Comparison of ENCODE assay signal across 14 mouse cellular contexts in the genomic region with DNA sequence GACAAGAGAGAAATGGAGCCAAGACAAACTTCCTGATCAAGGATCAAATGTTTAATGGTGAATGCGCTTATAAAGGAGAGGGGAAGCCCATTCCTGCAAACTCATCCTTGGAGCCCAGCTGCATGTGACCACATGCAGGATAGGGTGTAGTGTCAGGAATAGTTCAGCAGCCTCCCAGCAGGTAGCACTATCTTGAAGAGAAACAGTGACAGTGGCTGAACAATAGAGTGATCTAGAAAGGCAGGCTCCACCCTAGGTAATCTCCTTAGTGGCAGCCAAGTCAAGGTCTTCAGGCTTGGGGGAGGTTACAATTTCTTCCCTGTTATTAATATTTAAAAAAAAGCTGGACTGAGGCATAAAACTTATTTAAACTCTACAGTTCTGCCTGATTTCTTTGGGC.
"Had no signal": no experiment of that assay in that cellular context is flagged by ENCODE, and none has a peak within 500 bp of the region (broad histone marks: within the 10 kb centered on the region; RNA-seq: fewer than 3 reads in every experiment).

No protein-coding gene starts in this region.

- H3K9me3 ChIP-seq: midbrain, embryonic 13.5 days; midbrain, embryonic 15.5 days; neural tube, embryonic 12.5 days had no signal

- H3K9ac ChIP-seq: lung, embryonic 14.5 days; midbrain, embryonic 13.5 days; midbrain, embryonic 15.5 days; neural tube, embryonic 12.5 days had no signal

- H3K36me3 ChIP-seq: midbrain, embryonic 13.5 days; midbrain, embryonic 15.5 days; neural tube, embryonic 12.5 days had no signal

- H3K4me1 ChIP-seq: midbrain, embryonic 13.5 days; midbrain, embryonic 15.5 days; neural tube, embryonic 12.5 days had no signal

- H3K4me2 ChIP-seq: lung, embryonic 14.5 days; midbrain, embryonic 11.5 days; midbrain, embryonic 13.5 days; midbrain, embryonic 15.5 days; neural tube, embryonic 12.5 days had no signal

- ATAC-seq: midbrain, embryonic 13.5 days; midbrain, embryonic 15.5 days had no signal

- DNase-seq: lung, adult 18-20 months; lung, embryonic 14.5 days; lung, postnatal 10 days; lung, postnatal 4 days; right cerebral cortex, postnatal 14 days; right cerebral cortex, postnatal 4 days; spleen, adult 18-20 months; thymus, adult 18-20 months; thymus, postnatal 14 days; thymus, postnatal 36 days had no signal

- H3K27ac ChIP-seq: midbrain, embryonic 13.5 days; midbrain, embryonic 15.5 days; neural tube, embryonic 12.5 days had no signal

- H3K4me3 ChIP-seq: midbrain, embryonic 13.5 days; midbrain, embryonic 15.5 days; neural tube, embryonic 12.5 days had no signal

- H3K27me3 ChIP-seq: midbrain, embryonic 13.5 days; midbrain, embryonic 15.5 days; neural tube, embryonic 12.5 days had no signal
